Mouse (Mus musculus): ENCODE measurements around the gene Nav3. TPM values are rescaled to one million over a fixed set of nuclear protein-coding genes. Genes with fewer than 3 reads are reported as not detected.

Gene Nav3
- total RNA-seq, 2 experiments from 2014 or later = 2.3 to 4.7 TPM

GRCm38 (mm10) chr10:109684109-109685056 lies 771.6 kb downstream of the Nav3 start:
- DNase-seq = peak; percentile 45 to 68

GRCm38 (mm10) chr10:109672896-109673295 lies 783.1 kb downstream of the Nav3 start:
- no peak for DNase-seq

GRCm38 (mm10) chr10:109667453-109667852 lies 788.6 kb downstream of the Nav3 start:
- no peak for DNase-seq

DNA sequence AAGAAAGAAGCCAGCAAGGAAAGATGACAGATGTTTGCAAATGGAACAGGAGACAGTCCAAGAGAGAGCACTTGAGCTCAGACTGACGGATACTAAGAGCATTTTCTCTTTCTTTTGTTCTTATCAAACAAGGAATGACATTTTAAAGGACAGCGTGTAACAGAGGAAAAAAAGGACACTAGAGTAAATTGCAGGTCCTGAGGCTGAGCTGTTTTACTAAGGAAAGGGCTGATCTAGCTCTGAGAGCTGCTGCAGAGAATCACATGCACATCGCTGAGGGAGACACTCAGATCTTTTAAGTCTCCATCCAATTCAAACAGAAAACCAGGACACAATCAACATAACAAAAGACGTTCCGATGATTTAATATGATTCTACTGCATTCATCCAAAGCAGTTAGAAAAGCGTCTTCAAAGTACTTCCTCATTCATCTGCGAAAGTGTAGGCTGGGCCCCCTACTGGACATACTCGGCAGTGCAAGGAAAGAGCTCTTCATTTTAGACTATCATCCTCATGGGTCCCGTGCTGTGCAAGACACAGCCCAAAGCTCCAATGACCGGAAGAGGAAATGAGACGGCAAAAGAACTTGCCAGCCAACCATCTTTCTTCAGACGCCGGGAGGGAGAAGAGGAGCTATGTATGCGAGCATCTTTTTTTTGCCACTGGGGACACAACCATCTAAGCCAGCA lies 791.2 kb downstream of the Nav3 start:
- peak; percentile 78 to 84 for DNase-seq

GRCm38 (mm10) chr10:109651516-109651915 lies 804.5 kb downstream of the Nav3 start:
- DNase-seq = no peak

DNA sequence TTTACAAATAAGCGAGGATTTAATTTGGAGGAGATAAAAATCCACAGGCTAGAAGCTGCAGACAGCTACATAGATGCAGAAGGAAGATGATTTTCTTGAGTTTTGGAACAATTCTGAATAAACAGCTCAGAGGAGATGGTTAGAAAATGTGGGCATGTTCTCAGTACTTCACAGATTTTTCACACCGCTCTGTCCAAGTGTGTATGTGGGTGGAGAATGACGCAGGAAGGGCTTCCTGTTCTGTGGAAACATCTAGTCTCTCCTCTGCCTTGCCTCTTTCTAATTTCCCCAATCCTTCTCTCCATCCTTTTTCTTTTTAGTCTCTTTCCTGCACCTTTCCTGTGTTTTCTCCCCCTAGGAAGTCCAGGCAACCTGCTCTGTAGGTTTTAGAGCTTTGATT lies 812.4 kb downstream of the Nav3 start:
- DNase-seq = no peak

DNA sequence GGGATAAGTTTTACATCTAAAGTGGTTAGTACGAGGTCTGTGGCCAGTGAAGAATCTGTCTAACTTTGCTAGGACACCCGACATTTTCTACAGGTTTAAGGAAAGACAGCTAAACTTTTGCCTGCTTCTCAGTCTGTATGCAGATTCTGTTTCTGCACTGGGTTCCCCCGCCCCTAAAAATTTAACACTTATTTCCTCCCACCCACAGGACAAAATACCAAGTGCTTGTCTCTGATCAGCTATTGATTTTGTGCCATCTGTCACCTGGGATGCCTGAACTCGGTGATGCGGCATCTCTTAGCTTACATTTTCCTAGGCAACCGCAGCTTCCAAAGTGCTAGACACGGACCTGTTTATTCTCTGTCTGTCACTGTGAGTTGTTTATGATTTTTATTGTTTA lies 814.2 kb downstream of the Nav3 start:
- DNase-seq = no peak

DNA sequence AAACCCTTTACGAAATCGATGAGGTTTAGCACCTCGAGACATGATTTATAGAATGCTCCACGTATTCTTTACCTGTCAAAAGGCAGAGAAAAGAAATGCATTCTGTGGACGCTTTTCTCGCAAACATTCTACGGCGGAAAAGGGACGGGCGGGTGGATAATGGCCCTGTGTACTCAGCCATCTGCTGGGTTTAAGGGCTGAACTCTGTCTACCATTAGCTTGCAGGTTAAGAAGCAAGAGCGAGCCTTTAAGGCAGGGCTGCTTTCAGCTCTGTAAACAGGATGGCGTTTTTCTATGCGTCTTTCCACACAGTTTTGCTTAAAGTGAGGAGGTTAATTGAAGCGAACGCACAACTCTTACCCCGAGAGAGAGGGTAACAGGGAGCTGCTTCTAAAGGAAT lies 818.3 kb downstream of the Nav3 start:
- DNase-seq = no peak
